Mouse (Mus musculus) thymus, adult 18-20 months (tissue): Measurements from ENCODE around the gene N4bp1.
A peak's percentile ranks its signal among the peaks of the same experiment; 100 is the strongest.

ENCODE experiments used
- DNase-seq, 2 experiments: peaks; one replicate each; pipeline ENCODE4 v3.0.0; 2022; ENCODE audit warnings: mixed read lengths in 2 of 2

The N4bp1 gene

GRCm38 (mm10) chr8:86819426-86819825 is 65.6 kb downstream of the N4bp1 start:
- no peak for DNase-seq

GRCm38 (mm10) chr8:86808990-86809960 is 75.8 kb downstream of the N4bp1 start:
- no peak for DNase-seq

GRCm38 (mm10) chr8:86808239-86808638 is 76.8 kb downstream of the N4bp1 start:
- DNase-seq: peak in 1 of 2 experiments; percentile 19

GRCm38 (mm10) chr8:86801988-86802387 is 83.1 kb downstream of the N4bp1 start:
- DNase-seq: no peak

GRCm38 (mm10) chr8:86800966-86801365 is 84.1 kb downstream of the N4bp1 start:
- no peak for DNase-seq

- DNase-seq: no peak
These were observed 86.9 kb downstream of the N4bp1 start for GRCm38 (mm10) chr8:86798141-86798540.

GRCm38 (mm10) chr8:86797705-86798104 is 87.4 kb downstream of the N4bp1 start:
- DNase-seq: peak in 1 of 2 experiments; percentile 36

- DNase-seq: no peak
These were observed 90.3 kb downstream of the N4bp1 start for GRCm38 (mm10) chr8:86794716-86795115.

GRCm38 (mm10) chr8:86791542-86791941 is 93.5 kb downstream of the N4bp1 start:
- no peak for DNase-seq

GRCm38 (mm10) chr8:86789576-86789975 is 95.5 kb downstream of the N4bp1 start:
- DNase-seq: no peak

GRCm38 (mm10) chr8:86787891-86788420 is 97.1 kb downstream of the N4bp1 start:
- no peak for DNase-seq

GRCm38 (mm10) chr8:86786498-86786897 is 98.6 kb downstream of the N4bp1 start:
- DNase-seq: no peak

- DNase-seq: no peak
These were observed 104.0 kb downstream of the N4bp1 start for GRCm38 (mm10) chr8:86781094-86781493.

GRCm38 (mm10) chr8:86779207-86779606 is 105.9 kb downstream of the N4bp1 start:
- peak in 1 of 2 experiments; percentile 17 for DNase-seq

GRCm38 (mm10) chr8:86769945-86770715 is 114.9 kb downstream of the N4bp1 start:
- no peak for DNase-seq

GRCm38 (mm10) chr8:86768499-86768898 is 116.6 kb downstream of the N4bp1 start:
- no peak for DNase-seq

- DNase-seq: no peak
These were observed 118.4 kb downstream of the N4bp1 start for GRCm38 (mm10) chr8:86766548-86767211.

GRCm38 (mm10) chr8:86765669-86766068 is 119.4 kb downstream of the N4bp1 start:
- no peak for DNase-seq

- DNase-seq: no peak
These were observed 119.9 kb downstream of the N4bp1 start for GRCm38 (mm10) chr8:86765155-86765554.

GRCm38 (mm10) chr8:86762806-86763205 is 122.3 kb downstream of the N4bp1 start:
- DNase-seq: no peak

GRCm38 (mm10) chr8:86760746-86761145 is 124.3 kb downstream of the N4bp1 start:
- DNase-seq: no peak

- DNase-seq: no peak
These were observed 126.0 kb downstream of the N4bp1 start for GRCm38 (mm10) chr8:86759090-86759491.

- no peak for DNase-seq
These were observed 126.4 kb downstream of the N4bp1 start for GRCm38 (mm10) chr8:86758651-86759050.
